Mouse (Mus musculus): ENCODE measurements around the gene F2rl3. TPM values are rescaled to one million over a fixed set of nuclear protein-coding genes. Genes with fewer than 3 reads are reported as not detected.
A peak's percentile ranks its signal among the peaks of the same experiment; 100 is the strongest.

Gene F2rl3
- 1 to 10 TPM; 1.3 to 1.9 TPM for total RNA-seq (2021)

- no peak for DNase-seq (ENCODE audit: low spot score)
- intact Hi-C loops (cut with DNase I) = no loop called here
These were observed at the start of gene F2rl3 for GRCm38 (mm10) chr8:72761322-72762051. Gene F2rl3, plus strand, starts transcription at chr8:72761880.

- DNase-seq (ENCODE audit: low spot score) = no peak
- intact Hi-C loops (cut with DNase I) = no loop called here
These were observed 49.1 kb upstream of the F2rl3 start for GRCm38 (mm10) chr8:72712569-72712968.

- no peak for DNase-seq (ENCODE audit: low spot score)
- intact Hi-C loops (cut with DNase I) = no loop called here
These were observed 45.1 kb upstream of the F2rl3 start for GRCm38 (mm10) chr8:72716594-72716993.

GRCm38 (mm10) chr8:72720541-72720940 is 41.1 kb upstream of the F2rl3 start:
- intact Hi-C loops (cut with DNase I) = loop anchor here (10.0 kb wide), 2 partner anchors 296 to 634 kb away; partner anchors contain the start of genes Eps15l1 and Large1
- DNase-seq (ENCODE audit: low spot score) = no peak

GRCm38 (mm10) chr8:72722769-72723650 is 38.7 kb upstream of the F2rl3 start, which contains the start of gene Sin3b:
Gene Sin3b, plus strand, starts transcription at chr8:72723285.
- intact Hi-C loops (cut with DNase I) = loop anchor here (10.0 kb wide), 2 partner anchors 298 to 632 kb away; partner anchors contain the start of genes Eps15l1 and Large1
- peak; percentile 89 for DNase-seq (ENCODE audit: low spot score)

- intact Hi-C loops (cut with DNase I) = loop anchor here (10.0 kb wide), 2 partner anchors 299 to 631 kb away; partner anchors contain the start of genes Eps15l1 and Large1
- no peak for DNase-seq (ENCODE audit: low spot score)
These were observed 38.1 kb upstream of the F2rl3 start for GRCm38 (mm10) chr8:72723651-72724001.

- intact Hi-C loops (cut with DNase I) = loop anchor here (10.0 kb wide), 2 partner anchors 304 to 626 kb away; partner anchors contain the start of genes Eps15l1 and Large1
- DNase-seq (ENCODE audit: low spot score) = no peak
These were observed 33.0 kb upstream of the F2rl3 start for GRCm38 (mm10) chr8:72728636-72729035.

- no peak for DNase-seq (ENCODE audit: low spot score)
- intact Hi-C loops (cut with DNase I) = no loop called here
These were observed 26.7 kb upstream of the F2rl3 start for GRCm38 (mm10) chr8:72735001-72735400.

- intact Hi-C loops (cut with DNase I) = no loop called here
These were observed 24.8 kb upstream of the F2rl3 start for GRCm38 (mm10) chr8:72736868-72737267.

GRCm38 (mm10) chr8:72746061-72746460 is 15.6 kb upstream of the F2rl3 start:
- intact Hi-C loops (cut with DNase I) = loop anchor here (5.0 kb wide), 1 partner anchor 64 kb away; no protein-coding TSS in a partner anchor
- DNase-seq (ENCODE audit: low spot score) = no peak

More at GRCm38 (mm10) chr8:72736868-72737267, 24.8 kb upstream of the F2rl3 start:
- DNase-seq (ENCODE audit: low spot score) = no peak

GRCm38 (mm10) chr8:72749846-72750245 is 11.8 kb upstream of the F2rl3 start:
- intact Hi-C loops (cut with DNase I) = loop anchor here (5.0 kb wide), 1 partner anchor 68 kb away; no protein-coding TSS in a partner anchor
- DNase-seq (ENCODE audit: low spot score) = no peak

GRCm38 (mm10) chr8:72750266-72750665 is 11.4 kb upstream of the F2rl3 start:
- DNase-seq (ENCODE audit: low spot score) = no peak

GRCm38 (mm10) chr8:72751126-72751525 is 10.6 kb upstream of the F2rl3 start:
- intact Hi-C loops (cut with DNase I) = no loop called here
- DNase-seq (ENCODE audit: low spot score) = no peak

More at GRCm38 (mm10) chr8:72750266-72750665, 11.4 kb upstream of the F2rl3 start:
- intact Hi-C loops (cut with DNase I) = no loop called here

- no peak for DNase-seq (ENCODE audit: low spot score)
- intact Hi-C loops (cut with DNase I) = no loop called here
These were observed 9.4 kb upstream of the F2rl3 start for GRCm38 (mm10) chr8:72752289-72752688.

- no peak for DNase-seq (ENCODE audit: low spot score)
- intact Hi-C loops (cut with DNase I) = no loop called here
These were observed 8.5 kb upstream of the F2rl3 start for GRCm38 (mm10) chr8:72753165-72753564.

- DNase-seq (ENCODE audit: low spot score) = no peak
These were observed 7.9 kb upstream of the F2rl3 start for GRCm38 (mm10) chr8:72753781-72754180.

GRCm38 (mm10) chr8:72756031-72756430 is 5.6 kb upstream of the F2rl3 start:
- DNase-seq (ENCODE audit: low spot score) = no peak
- intact Hi-C loops (cut with DNase I) = no loop called here

More at GRCm38 (mm10) chr8:72753781-72754180, 7.9 kb upstream of the F2rl3 start:
- intact Hi-C loops (cut with DNase I) = no loop called here

- intact Hi-C loops (cut with DNase I) = no loop called here
These were observed 4.8 kb upstream of the F2rl3 start for GRCm38 (mm10) chr8:72756771-72757390.

GRCm38 (mm10) chr8:72757426-72758195 is 4.1 kb upstream of the F2rl3 start:
- no peak for DNase-seq (ENCODE audit: low spot score)
- intact Hi-C loops (cut with DNase I) = no loop called here

More at GRCm38 (mm10) chr8:72756771-72757390, 4.8 kb upstream of the F2rl3 start:
- DNase-seq (ENCODE audit: low spot score) = no peak
